In the genomic region with DNA sequence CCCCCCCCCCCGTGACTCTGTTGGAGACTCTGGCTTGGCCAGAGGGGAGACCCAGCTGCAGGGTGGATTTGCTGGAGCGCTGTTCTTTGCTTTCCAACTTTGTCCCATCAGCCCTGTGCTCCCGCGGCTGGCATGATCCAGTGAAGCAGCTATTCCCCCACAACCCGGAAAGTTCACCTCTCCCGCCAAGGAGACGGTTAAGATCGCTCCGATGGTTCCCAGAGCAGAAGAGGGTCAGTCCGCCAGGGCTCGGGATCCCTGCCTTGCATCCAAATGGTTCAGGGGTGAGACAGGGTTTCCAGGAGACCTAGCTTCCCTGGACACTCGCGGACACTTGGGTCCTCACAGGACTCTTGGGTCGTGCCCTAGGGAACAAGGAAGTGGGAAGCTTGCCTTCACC, we compare ENCODE assay signal across 13 mouse cellular contexts.
DNase-seq lines count a peak whose midpoint lies in the region; ATAC-seq and TF ChIP-seq lines count a peak whose summit lies in the region.
"Had no signal": no experiment of that assay in that cellular context is flagged by ENCODE, and none has a peak within 500 bp of the region (broad histone marks: within the 10 kb centered on the region; RNA-seq: fewer than 3 reads in every experiment).

No protein-coding gene starts in this region.

- H3K36me3 ChIP-seq in neural tube, embryonic 12.5 days, result no peaks in the 10 kb centered on the region
- H3K36me3 ChIP-seq in midbrain, embryonic 10.5 days, result no peaks in the 10 kb centered on the region
- no peaks in the 10 kb centered on the region for H3K36me3 ChIP-seq in liver, embryonic 11.5 days (ENCODE audit: control insufficient read depth, insufficient read depth, low read length)
- H3K36me3 ChIP-seq: limb, embryonic 12.5 days had no signal

- H3K4me1 ChIP-seq in neural tube, embryonic 12.5 days, result peaks cover 10% of the 10 kb centered on the region
- peaks cover 41% of the 10 kb centered on the region for H3K4me1 ChIP-seq in midbrain, embryonic 10.5 days
- H3K4me1 ChIP-seq in olfactory bulb, adult 2 months (ENCODE audit: control insufficient read depth, insufficient read depth, low read length), result peaks cover 27% of the 10 kb centered on the region
- H3K4me1 ChIP-seq in liver, embryonic 11.5 days (replicated peaks; ENCODE audit: control insufficient read depth, insufficient read depth, low read length), result no peaks in the 10 kb centered on the region

- TF ChIP-seq CTCF in olfactory bulb, adult 2 months (IDR thresholded peaks at IDR 0.05; ENCODE audit: insufficient read depth, low read depth, low read length), result no peak

- H3K27me3 ChIP-seq in neural tube, embryonic 12.5 days (replicated peaks), result peaks cover 76% of the 10 kb centered on the region
- H3K27me3 ChIP-seq in midbrain, embryonic 10.5 days (ENCODE audit: low read depth, poor library complexity, severe bottlenecking), result peaks cover 90% of the 10 kb centered on the region
- peaks cover 51% of the 10 kb centered on the region for H3K27me3 ChIP-seq in liver, embryonic 11.5 days (replicated peaks; ENCODE audit: control insufficient read depth, insufficient read depth, low read length)

- H3K4me3 ChIP-seq in neural tube, embryonic 12.5 days, result peak overlapping the region; percentile 27; the same call in 1 of the 2 replicates
- peak overlapping the region; percentile 50 for H3K4me3 ChIP-seq in midbrain, embryonic 10.5 days
- peak overlapping the region; percentile 58 for H3K4me3 ChIP-seq in olfactory bulb, adult 2 months (ENCODE audit: insufficient read depth, low read depth, low read length)
- H3K4me3 ChIP-seq in liver, embryonic 11.5 days (ENCODE audit: low read depth, low read length), result no peak overlapping the region

- no peak overlapping the region for H3K27ac ChIP-seq in neural tube, embryonic 12.5 days
- H3K27ac ChIP-seq in midbrain, embryonic 10.5 days (replicated peaks), result no peak overlapping the region
- H3K27ac ChIP-seq in olfactory bulb, adult 2 months (ENCODE audit: insufficient read depth, low read depth, low read length), result no peak overlapping the region
- no peak overlapping the region for H3K27ac ChIP-seq in liver, embryonic 11.5 days (ENCODE audit: low read depth, low read length)
- H3K27ac ChIP-seq: limb, embryonic 12.5 days had no signal

- 5% methylated on average over 14 of the region's 14 CpGs for WGBS in neural tube, embryonic 12.5 days
- WGBS in midbrain, embryonic 10.5 days, result 5% methylated on average over 14 of the region's 14 CpGs
- WGBS in olfactory bulb, adult 2 months, result 4% methylated on average over 14 of the region's 14 CpGs
- 8% methylated on average over 14 of the region's 14 CpGs for WGBS in liver, embryonic 11.5 days

- H3K9me3 ChIP-seq in neural tube, embryonic 12.5 days, result no peaks in the 10 kb centered on the region
- no peaks in the 10 kb centered on the region for H3K9me3 ChIP-seq in midbrain, embryonic 10.5 days (replicated peaks)
- H3K9me3 ChIP-seq in liver, embryonic 11.5 days (ENCODE audit: control insufficient read depth, low read length), result no peaks in the 10 kb centered on the region
- H3K9me3 ChIP-seq: limb, embryonic 12.5 days had no signal

- ATAC-seq in neural tube, embryonic 12.5 days (ENCODE audit: low FRiP score, low read depth), result no peak
- ATAC-seq in liver, embryonic 11.5 days (replicated peaks; ENCODE audit: low FRiP score), result no peak

- DNase-seq in cerebellum, adult 18-20 months, result peak; percentile 33 to 40
- DNase-seq in cerebellum, postnatal 4 days (ENCODE audit: low spot score in 2 of 2), result no peak
- DNase-seq in neural tube, embryonic 10.5 days (ENCODE audit: extremely low spot score, low spot score), result no peak
- DNase-seq in midbrain, embryonic 10.5 days (ENCODE audit: low spot score), result no peak
- no peak for DNase-seq in right cerebral cortex, postnatal 14 days
- DNase-seq in liver, embryonic 11.5 days (ENCODE audit: low spot score), result no peak
- DNase-seq: adrenal gland, postnatal 14 days; heart, adult 18-20 months; kidney, adult 2 months; lung, adult 18-20 months had no signal

- peak overlapping the region; percentile 59 for H3K4me2 ChIP-seq in neural tube, embryonic 12.5 days (replicated peaks)
- H3K4me2 ChIP-seq in liver, embryonic 11.5 days, result no peak overlapping the region

- TF ChIP-seq POLR2A in olfactory bulb, adult 2 months (IDR thresholded peaks at IDR 0.05; ENCODE audit: insufficient read depth, low read depth, low read length), result no peak

- H3K9ac ChIP-seq in neural tube, embryonic 12.5 days, result no peak overlapping the region
- no peak overlapping the region for H3K9ac ChIP-seq in liver, embryonic 11.5 days (ENCODE audit: low read depth, low read length)
- H3K9ac ChIP-seq: limb, embryonic 12.5 days had no signal

Comparison
In these comparisons a context has a peak if more than half of its experiments do, and no peak if none do; other contexts are left out.
1. DNase-seq: peak in cerebellum, adult 18-20 months (2 of 2); none in cerebellum, postnatal 4 days (0 of 2), neural tube, embryonic 10.5 days (single experiment), midbrain, embryonic 10.5 days (single experiment), right cerebral cortex, postnatal 14 days (single experiment) and liver, embryonic 11.5 days (single experiment).